Mouse (Mus musculus): ENCODE data around the gene R3hdm2. TPM values are rescaled to one million over a fixed set of nuclear protein-coding genes. Genes with fewer than 3 reads are reported as not detected.

The R3hdm2 gene
- total RNA-seq, 4 experiments from 2014 or later: 247 to 279 (median 255) TPM

DNA sequence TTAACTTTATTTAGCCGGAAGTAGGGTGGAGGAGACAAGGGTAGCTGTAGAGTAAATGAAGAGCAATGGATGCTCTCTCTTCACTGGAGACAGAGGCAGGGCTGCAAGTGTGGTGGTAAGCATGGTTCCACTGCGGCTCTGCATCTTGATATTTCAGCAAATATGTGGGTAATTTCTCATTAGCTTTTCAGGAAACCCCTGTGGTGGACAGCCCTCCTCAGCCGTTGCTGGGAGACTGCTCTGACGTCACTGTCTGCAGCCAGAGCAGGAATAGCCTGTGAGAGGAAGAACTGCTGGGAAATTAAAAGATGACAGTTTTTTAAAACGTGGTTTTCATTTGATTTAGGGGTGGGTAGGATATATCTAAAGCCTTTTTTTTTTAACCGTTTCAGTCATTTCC is 41.9 kb downstream of the R3hdm2 start:
- peak; percentile 32 to 59 for DNase-seq (ENCODE audit: low spot score in 2 of 2)

DNA sequence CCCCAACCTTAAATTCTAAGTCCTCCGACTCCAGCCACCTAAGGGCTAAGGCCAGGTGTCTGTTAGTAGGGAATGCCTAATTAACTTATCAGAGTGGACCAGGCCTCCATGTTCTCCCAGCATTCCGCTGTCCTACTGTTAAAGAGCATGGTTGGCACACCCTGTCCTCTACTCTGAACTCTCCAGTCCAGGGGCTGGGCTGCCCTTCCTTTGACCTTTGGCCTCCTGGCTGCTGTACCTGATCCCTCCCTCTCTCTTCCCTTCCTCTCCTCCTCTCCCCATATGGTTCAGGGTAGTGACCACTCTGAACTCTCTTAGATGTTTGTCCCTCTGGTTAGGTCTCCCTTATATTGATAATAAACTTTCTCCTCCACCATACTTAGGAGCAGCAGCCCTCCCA is 45.7 kb downstream of the R3hdm2 start:
- DNase-seq (ENCODE audit: low spot score in 2 of 2): no peak

DNA sequence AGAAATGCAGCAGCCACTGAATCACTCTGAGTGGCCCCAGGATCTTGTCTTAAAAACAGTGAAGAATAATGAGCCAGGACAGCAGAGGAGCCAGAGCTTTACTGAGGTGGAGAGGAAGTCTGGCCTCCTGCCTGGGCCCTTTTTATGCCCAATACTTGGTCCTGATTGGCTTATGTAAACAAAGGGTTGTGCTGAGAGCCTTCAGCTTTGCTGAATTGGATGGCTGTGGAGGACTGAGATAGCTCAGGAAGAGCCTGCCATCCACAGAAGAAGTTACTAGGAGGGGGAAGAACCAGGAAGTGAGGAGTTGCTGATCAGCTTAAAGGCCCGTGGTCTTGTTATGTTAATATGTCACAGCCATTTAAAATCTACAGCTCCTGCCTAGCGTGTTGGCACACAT is 46.5 kb downstream of the R3hdm2 start:
- DNase-seq (ENCODE audit: low spot score in 2 of 2): no peak

DNA sequence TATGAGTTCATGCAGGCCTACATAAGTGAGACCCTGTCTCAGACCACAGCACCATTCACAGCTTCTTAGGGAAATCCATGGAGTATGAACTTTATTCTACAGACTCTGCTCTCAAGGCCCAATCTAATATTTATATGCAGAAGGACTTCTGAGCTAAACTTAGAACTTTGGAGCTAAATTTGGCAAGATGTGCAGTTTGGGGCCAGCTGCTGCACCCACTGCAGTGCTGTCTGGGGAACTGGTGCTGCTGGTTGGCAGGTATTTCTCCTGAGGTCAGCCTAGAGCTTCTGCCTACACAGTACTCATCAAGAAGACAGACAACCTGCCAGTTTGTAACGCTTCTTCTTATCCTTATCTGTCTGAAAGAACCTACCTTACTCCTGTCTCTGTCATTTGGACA is 47.0 kb downstream of the R3hdm2 start:
- DNase-seq (ENCODE audit: low spot score in 2 of 2): no peak

DNA sequence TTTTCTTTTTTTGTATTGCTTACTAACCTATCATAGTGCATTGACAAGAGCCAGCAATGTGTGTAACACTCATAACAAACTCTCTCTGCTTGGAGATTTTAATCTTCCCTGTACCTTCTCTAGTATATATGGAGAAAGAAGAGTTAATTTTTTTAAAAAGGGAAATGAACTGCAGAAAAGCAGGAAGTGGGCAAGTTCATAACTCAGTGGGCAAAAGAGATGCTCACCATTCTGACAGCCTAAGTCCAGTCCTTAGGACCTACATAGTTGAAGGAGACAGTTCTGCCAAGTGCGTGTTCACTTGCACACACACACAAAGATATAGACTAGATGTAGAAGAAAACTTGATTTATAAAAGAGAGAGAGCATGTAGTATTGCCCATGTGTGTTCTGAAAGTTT is 47.9 kb downstream of the R3hdm2 start:
- DNase-seq (ENCODE audit: low spot score in 2 of 2): no peak

DNA sequence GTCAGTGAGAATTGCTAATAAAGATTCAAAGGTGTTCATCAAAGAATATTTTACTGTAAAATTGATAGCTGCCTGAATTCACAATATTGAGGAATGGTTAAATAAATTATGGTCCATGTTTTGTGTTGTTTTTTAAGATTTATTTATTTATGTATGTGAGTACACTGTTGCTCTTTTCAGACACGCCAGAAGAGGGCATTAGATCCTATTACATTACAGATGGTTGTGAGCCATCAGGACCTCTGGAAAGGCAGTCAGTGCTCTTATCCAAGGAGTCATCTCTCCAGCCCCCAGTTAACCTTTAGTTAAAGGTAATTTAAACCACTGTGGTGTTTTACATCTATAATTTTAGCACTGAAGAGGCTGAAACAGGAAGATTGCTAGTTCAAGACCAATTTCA is 49.4 kb downstream of the R3hdm2 start:
- no peak for DNase-seq (ENCODE audit: low spot score in 2 of 2)

DNA sequence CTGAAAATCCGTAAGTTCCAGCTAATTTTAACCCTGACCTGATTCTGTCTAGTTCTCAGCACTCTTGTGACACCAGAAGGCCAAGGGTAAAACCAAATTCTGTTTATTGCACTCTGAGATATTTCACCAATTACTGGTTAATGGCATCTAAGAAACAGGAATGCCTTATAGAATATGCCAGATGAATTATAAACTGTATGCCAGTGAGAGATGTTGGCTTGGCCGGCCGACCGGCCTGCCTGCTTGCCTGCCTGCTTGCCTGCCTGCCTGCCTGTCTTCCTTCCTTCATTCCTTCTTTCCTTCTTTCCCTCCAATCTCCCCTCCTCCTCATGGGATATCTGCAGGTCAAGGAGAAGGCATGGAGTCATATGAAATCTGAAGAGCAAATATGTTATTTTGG is 52.3 kb downstream of the R3hdm2 start:
- no peak for DNase-seq (ENCODE audit: low spot score in 2 of 2)

DNA sequence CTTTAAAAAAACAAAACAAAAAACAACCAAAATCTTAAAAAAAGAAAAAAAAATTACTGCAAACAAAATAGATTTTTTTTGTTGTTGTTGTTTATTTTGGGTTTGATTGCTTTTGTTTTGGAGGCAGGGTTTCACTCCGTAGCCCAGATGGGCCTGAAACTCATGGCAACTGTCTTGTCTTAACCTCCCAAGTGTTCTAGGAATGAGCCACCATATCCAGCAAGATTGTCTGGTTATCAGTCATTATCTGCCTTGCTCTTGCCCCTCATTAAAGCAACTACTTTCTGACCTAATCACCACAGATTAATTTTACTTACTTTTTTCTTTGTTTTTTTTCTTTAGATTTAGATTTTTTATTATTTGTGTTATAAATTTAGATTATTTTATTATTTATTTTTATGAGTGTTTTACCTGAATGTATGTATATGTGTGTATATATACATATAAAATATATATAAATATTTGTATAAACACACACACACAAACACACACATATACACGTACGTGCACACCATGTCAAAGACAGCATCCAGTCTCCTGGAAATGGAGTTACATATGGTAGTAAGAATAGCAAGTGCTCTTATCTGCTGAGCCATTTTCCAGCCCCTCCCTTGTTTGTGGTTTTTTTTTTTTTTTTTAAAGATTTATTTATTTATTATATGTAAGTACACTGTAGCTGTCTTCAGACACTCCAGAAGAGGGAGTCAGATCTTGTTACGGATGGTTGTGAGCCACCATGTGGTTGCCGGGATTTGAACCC is 57.4 kb downstream of the R3hdm2 start:
- DNase-seq (ENCODE audit: low spot score in 2 of 2): no peak

DNA sequence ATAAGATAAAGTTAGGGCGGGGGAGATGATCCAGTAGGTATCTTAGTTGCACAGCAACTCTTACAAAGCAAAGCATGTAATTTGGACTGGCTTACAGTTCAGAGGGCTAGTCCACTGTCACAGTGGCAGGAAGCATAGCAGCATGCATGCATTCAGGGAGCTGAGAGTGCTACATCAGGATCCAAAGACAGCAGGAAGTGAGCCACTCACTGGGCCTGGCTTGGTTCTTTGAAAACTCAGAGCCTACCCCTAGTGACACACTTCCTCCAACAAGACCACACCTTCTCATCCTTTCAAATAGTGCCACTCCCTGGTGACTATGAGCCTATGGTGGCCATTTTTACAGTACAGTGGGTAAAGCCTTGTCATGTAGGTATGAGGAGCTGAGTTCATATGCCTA is 73.6 kb downstream of the R3hdm2 start:
- no peak for DNase-seq (ENCODE audit: low spot score in 2 of 2)

DNA sequence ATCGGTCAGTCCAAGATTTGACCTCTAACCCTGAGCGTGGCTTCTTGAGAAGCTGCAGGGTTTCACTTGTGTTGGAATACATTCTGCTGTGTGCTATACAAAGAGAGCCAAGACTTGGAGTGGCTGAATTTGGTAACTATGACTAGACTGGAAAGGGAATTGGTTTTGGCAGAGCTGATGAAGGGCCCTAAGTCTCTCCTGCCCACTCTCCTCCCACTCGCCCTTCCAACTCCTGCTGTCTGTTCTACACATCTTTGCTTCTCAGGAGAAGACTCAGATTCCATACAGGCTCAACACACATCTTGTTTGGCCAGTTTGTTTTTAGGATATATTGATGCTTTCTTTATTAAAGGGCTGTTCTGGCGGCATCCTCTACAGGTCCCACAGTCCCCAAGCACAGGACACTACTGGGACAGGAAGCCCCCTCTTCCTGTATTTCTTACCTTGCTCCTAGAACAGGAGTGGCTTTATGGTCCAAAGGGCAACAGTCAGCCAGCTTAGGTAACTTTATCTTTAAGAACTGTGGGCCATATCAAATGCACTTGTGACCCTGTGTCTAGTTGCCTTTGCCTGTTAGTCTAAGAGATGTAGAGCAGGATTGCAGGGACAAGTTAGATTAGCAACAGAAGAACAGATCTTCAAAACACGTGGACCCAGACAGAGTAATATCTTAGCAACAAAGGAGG is 82.4 kb downstream of the R3hdm2 start:
- DNase-seq (ENCODE audit: low spot score in 2 of 2): peak in 1 of 2 experiments; percentile 60

DNA sequence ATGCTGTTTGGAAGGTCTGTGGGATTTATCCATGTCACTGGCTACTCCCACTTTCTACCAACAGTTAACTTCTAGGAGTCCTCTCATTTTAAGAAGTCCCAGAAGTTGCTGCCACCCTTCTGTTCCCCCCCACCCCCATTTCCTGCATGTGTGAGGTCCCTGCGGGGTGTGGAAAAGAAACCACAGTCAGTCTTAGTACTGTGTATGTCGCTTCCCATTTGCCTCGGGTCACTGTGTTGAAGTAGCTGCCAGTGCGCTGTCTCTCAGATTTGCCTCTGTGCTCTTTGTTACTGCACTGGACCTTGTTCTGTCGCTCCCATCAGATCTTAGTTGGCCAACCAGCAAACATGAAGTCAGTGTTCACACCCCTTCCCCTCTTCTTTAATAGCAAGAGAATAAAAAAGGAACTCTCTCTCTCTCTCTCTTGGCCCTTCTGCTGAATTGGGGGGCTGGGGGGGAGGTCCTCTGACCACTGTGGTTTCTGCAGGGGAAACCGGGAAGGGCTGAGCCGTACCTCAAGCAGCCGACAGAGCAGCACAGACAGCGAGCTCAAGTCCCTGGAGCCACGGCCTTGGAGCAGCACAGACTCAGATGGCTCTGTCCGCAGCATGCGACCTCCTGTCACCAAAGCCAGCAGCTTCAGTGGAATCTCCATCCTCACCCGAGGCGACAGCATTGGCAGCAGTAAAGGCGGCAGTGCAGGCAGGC is 91.3 kb downstream of the R3hdm2 start:
- no peak for DNase-seq (ENCODE audit: low spot score in 2 of 2)

DNA sequence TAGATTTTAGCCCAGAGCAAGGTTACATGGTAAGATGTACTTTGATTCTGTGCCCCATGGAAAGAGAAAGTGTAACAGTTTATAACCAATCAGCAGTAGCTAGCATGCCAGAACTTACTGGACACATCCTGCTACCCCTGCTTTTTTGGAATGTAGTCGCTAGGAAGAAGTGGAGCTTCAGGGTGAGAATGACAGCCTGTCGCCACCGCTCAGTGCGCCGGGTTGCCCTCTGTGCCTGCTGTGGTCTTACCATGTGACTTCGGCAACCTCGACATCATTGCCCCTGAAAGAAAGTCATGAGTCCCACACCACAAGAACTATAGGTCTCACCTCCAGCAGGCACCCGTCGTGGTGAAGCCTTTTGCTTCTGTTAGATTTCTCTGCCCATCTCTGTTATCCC is 92.6 kb downstream of the R3hdm2 start:
- DNase-seq (ENCODE audit: low spot score in 2 of 2): no peak

DNA sequence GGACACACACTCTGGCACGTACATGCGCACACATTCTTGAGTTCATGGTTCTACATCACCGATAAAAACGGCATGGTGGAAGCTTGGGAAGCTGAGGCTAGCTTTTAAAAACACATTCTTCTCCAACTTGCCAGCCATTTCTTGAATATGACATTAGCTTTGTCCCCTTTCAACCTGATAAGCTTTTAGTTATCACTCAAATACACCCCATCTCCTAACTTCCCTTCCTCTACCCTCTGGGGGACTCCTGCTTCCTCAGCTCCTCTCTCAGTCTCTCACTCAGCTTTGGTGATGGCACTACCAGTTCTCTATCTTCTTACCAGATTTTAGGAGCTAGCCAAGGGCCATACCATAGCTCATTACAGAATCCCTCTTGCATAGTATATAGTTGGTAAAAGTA is 95.0 kb downstream of the R3hdm2 start:
- DNase-seq (ENCODE audit: low spot score in 2 of 2): no peak

DNA sequence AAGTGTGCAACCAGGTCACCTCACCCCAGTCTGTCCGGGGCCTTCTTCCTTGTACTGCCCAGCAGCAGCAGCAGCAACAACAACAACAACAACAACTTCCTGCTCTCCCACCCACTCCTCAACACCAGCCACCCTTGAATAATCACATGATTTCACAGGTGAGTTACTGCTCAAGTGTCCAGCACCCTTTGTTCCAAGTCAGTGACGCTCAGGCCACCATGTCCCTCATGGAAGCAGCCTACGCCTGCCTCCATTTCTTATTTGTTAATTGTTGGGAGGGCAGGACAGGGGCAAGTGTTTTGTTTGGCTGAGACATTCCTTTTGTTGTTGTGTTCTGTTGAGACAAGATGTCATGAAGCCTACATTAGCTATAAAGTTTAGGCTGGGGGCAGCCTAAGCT is 96.4 kb downstream of the R3hdm2 start:
- DNase-seq (ENCODE audit: low spot score in 2 of 2): no peak

DNA sequence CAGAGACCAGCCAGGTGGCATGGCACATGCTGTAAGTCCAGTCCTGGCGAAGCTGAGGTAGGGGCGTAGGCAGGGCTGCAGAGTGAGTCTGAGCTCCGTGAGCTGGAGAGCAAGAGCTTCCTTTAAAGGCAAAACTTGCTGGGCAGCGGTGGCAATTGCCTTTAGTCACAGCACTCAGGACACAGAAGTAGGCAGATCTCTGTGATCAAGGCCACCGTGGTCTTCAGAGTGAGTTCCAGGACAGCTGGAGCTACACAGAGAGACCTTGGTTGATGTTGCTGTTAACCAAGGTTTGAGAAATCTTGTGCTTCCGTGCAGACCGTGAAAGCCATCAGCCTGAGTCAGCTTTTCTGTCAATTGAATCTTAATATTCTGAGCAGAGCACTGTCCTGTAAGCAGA is 97.2 kb downstream of the R3hdm2 start:
- DNase-seq (ENCODE audit: low spot score in 2 of 2): no peak

DNA sequence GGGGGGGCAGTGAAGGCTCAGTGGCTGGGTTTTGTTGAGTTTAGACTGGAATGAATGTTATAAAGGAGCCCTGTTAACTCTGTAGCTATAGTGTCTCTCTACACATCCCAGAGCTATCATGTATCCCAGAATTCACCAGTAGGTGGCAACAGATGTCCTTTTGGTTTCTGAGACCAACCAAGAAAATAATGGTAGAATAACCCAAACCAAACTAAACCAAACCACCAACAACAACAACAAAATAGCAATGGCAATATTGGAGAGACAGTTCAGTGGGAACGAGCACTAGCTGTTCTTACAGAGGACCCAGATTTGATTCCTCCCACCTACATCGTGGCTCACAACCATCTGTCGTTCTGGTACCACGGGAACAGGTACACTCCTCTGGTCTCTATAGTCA is 99.0 kb downstream of the R3hdm2 start:
- DNase-seq (ENCODE audit: low spot score in 2 of 2): no peak

DNA sequence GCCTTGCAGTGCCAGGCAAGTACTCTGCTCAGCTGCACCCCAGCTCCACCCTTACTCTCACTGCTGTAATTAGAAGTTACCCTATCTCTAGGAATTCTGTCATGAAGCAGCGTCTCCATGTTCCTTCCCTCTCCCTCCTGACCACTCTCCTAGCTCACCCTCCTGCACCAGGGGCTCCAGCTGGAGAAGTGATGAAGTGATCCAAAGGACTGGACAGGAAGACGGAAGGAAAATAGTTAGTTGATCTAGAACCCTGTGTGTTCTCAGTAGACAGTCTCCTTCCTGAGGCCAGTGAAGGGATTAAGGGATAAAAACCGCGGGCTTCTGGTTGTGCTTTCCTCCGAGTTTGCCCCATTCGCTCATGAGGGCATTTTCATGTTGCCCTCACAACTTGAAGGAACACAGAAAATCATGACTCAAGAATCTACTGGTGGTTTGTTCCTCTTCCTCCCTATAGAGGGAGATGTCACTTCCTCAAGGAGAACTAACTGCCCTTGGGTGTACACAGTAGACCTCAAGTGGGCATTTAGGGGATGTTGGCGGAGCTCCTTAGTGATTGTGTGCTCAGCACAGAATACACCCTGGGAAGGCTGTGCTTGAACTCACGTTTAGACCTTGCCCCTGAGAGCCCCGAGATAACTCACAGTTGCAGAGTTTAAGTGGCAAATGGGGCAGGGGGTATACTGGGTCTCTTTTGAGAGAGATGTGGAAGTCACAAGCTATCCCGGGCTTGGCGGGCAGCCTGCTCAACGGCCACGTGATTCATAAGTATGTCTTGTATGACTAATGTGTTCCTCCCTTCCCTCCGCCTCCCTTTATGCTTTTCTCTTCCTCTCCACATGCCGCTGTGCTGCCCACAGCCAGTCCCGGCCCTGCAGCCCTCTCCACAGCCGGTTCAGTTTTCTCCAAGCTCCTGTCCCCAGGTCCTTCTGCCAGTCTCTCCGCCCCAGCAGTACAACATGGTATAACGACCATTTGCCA is 101.0 kb downstream of the R3hdm2 start:
- peak; percentile 40 to 69 for DNase-seq (ENCODE audit: low spot score in 2 of 2)

DNA sequence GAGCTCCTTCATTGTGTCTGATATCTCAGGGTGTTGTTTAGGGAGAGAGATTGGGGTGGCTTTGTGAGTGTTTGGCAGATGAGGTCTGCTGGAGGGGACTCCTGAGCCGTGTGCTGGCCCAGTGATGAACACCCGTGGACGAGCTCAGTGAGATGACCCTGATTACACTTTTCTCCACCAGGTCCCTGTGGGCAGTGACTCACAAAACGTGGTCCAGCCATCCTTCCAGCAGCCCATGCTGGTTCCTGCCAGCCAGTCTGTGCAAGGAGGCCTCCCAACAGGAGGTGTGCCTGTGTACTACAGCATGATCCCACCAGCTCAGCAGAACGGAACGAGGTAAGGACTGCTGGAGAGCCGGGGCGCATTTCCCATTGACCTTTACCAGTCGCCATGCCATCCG is 105.1 kb downstream of the R3hdm2 start:
- no peak for DNase-seq (ENCODE audit: low spot score in 2 of 2)

DNA sequence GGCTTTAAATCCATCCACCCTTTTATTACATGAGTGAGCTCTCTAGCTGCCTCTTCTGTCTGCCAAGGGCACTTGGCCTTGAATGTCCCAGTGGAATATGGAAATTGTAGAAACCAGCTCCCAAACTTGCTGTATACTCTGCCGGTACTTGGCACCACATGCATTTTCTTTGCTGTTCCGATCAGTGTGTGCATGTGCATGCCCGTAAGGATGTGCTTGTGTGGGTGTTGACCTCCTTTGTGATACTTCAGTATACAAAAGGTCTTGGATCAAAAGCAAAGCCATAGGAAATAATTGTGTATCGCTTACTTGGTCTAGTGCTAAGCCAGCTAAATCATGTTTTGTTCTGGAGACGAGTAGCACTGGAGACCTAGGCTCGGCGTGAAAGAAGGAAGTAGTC is 108.7 kb downstream of the R3hdm2 start:
- DNase-seq (ENCODE audit: low spot score in 2 of 2): no peak

DNA sequence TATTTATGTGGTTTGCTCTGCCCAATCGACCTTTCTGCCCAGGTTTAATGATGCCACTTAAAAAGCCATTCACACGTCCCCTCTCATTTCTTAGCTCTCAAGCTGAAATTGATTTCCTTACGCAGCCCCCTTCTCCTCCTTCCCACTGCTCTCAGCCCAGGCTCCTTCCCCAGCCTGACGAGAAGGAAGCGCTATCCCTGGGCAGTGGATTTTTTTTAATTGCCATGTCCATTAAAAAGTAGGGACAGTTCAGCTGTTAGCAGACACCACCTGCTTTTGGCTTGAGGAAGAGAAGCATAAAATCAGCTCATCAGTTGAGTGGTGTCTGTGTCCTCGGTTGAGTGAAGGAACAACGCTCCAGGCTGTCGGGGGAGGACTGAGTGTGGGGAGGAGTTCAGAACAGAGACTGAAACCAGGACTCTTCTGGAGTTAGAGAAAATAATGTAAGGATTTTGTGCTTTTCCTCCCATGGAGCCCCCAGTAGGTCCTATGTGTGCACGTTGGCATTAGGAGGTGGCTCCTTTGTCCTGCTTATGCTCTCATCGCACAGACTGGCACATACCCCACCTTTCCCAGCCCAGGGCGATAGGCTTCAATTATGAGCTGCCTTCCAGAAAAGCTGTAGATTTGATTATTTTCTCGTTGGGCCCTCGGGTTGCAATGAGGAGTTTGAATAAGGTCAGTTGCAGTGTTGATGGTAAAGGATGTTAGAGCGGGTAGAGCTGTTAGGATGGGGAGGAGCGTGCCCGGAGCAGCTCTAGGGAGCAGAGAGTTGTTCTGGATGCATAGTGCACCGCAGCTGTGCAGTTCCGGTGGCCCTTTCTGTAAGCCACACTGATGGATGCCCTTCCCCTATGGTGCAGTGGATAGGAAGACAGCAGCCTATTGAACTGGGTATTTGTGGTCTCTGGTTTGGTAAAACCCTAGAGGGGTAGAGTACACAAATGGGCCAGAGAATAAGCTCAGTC is 110.3 kb downstream of the R3hdm2 start:
- DNase-seq (ENCODE audit: low spot score in 2 of 2): no peak

Data from left cerebral cortex, adult 8-10 months (tissue).